Mouse (Mus musculus) monocyte, adult 2 months (primary cell): ENCODE measurements around the gene Fpr1.
"Not testable (repeated sequence)": the region's sequence is repeated elsewhere in the genome, so short reads cannot be mapped to it uniquely, and the experiment has no call there.

Source experiments
- DNase-seq, 2 experiments: peaks; one replicate each; pipeline ENCODE4 v3.0.0; 2022; ENCODE audit warnings: low spot score in 2 of 2, low read depth in 1 of 2

Fpr1 gene

GRCm38 (mm10) chr17:17855064-17855838 lies 28.5 kb downstream of the Fpr1 start, which contains the start of gene Has1:
Has1 (minus strand) TSS chr17:17855205.
- DNase-seq, result no peak

GRCm38 (mm10) chr17:17849906-17850712 lies 33.6 kb downstream of the Fpr1 start:
- DNase-seq, result no peak

- DNase-seq, result no peak
Observed at GRCm38 (mm10) chr17:17848988-17849387, 34.8 kb downstream of the Fpr1 start.

GRCm38 (mm10) chr17:17845187-17846027 lies 38.3 kb downstream of the Fpr1 start:
- DNase-seq, result no peak

- DNase-seq, result not testable (repeated sequence)
Observed at GRCm38 (mm10) chr17:17844606-17845005, 39.1 kb downstream of the Fpr1 start.

- DNase-seq, result no peak
Observed at GRCm38 (mm10) chr17:17843534-17844261, 40.0 kb downstream of the Fpr1 start.

GRCm38 (mm10) chr17:17840796-17841195 lies 42.9 kb downstream of the Fpr1 start:
- no peak for DNase-seq

- no peak for DNase-seq
Observed at GRCm38 (mm10) chr17:17839276-17839675, 44.5 kb downstream of the Fpr1 start.

GRCm38 (mm10) chr17:17837919-17838701 lies 45.6 kb downstream of the Fpr1 start:
- DNase-seq, result peak; percentile 83 to 84

- no peak for DNase-seq
Observed at GRCm38 (mm10) chr17:17837426-17837825, 46.3 kb downstream of the Fpr1 start.

GRCm38 (mm10) chr17:17836101-17836500 lies 47.6 kb downstream of the Fpr1 start:
- no peak for DNase-seq

GRCm38 (mm10) chr17:17834896-17835295 lies 48.8 kb downstream of the Fpr1 start:
- DNase-seq, result no peak

- no peak for DNase-seq
Observed at GRCm38 (mm10) chr17:17830731-17831130, 53.0 kb downstream of the Fpr1 start.

GRCm38 (mm10) chr17:17829816-17830535 lies 53.8 kb downstream of the Fpr1 start:
- DNase-seq, result no peak

- no peak for DNase-seq
Observed at GRCm38 (mm10) chr17:17829052-17829785, 54.5 kb downstream of the Fpr1 start.

GRCm38 (mm10) chr17:17828191-17828981 lies 55.4 kb downstream of the Fpr1 start:
- no peak for DNase-seq

- DNase-seq, result no peak
Observed at GRCm38 (mm10) chr17:17827658-17828190, 56.0 kb downstream of the Fpr1 start.
